In the genomic region with DNA sequence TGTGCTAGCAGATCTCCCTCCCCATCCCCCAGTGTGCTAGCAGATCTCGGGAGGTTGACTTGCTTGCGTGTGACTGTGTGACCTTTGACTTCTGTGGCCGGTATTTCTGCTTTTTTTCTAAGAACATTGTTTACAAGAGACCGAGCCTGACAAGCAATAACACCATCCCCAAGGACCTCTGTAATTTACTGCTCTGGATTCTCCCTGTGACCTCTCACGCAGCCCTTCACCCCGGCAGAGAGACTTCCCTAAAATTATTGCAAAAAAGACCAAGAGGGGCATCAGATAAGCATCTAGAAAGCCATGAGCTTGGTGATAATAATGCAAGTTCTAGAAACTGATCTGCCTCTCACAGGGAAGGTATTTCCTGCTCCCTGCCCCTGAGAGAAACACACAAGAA, we compare ENCODE assay signal across 14 mouse cellular contexts. TPM values are rescaled to one million over a fixed set of nuclear protein-coding genes. Genes with fewer than 3 reads are reported as not detected.
DNase-seq lines count a peak whose midpoint lies in the region; ATAC-seq lines count a peak whose summit lies in the region.
"Had no signal": no experiment of that assay in that cellular context is flagged by ENCODE, and none has a peak within 500 bp of the region (broad histone marks: within the 10 kb centered on the region; RNA-seq: fewer than 3 reads in every experiment).

No protein-coding gene starts in this region.

- ATAC-seq in erythroid progenitor cell, adult 5-6 weeks (replicated peaks; ENCODE audit: low FRiP score, poor library complexity, severe bottlenecking), result no peak
- no peak for ATAC-seq in forebrain, embryonic 13.5 days
- ATAC-seq in midbrain, embryonic 11.5 days (ENCODE audit: low FRiP score), result no peak

- no peak overlapping the region for H3K27ac ChIP-seq in forebrain, embryonic 13.5 days
- no peak overlapping the region for H3K27ac ChIP-seq in midbrain, embryonic 11.5 days (ENCODE audit: low read depth, low read length)
- H3K27ac ChIP-seq: hindbrain, embryonic 13.5 days; stomach, embryonic 15.5 days had no signal

- H3K36me3 ChIP-seq in forebrain, embryonic 13.5 days (ENCODE audit: poor library complexity, severe bottlenecking), result no peaks in the 10 kb centered on the region
- H3K36me3 ChIP-seq in midbrain, embryonic 11.5 days (ENCODE audit: control insufficient read depth, insufficient read depth, low read length), result no peaks in the 10 kb centered on the region
- H3K36me3 ChIP-seq: hindbrain, embryonic 13.5 days; limb, embryonic 10.5 days; stomach, embryonic 15.5 days had no signal

- no peaks in the 10 kb centered on the region for H3K4me1 ChIP-seq in forebrain, embryonic 13.5 days
- no peaks in the 10 kb centered on the region for H3K4me1 ChIP-seq in midbrain, embryonic 11.5 days (ENCODE audit: control insufficient read depth, insufficient read depth, low read length)
- H3K4me1 ChIP-seq: hindbrain, embryonic 13.5 days; stomach, embryonic 15.5 days had no signal

- WGBS in forebrain, embryonic 13.5 days, result 52% methylated on average over 6 of the region's 6 CpGs
- 38% methylated on average over 6 of the region's 6 CpGs for WGBS in midbrain, embryonic 11.5 days

- peak; percentile 25 for DNase-seq in adrenal gland, postnatal 10 days
- DNase-seq in adrenal gland, postnatal 36 days, result no peak
- DNase-seq in embryo, embryonic 10.5 days (ENCODE audit: low spot score), result peak; percentile 50
- DNase-seq in kidney, postnatal 4 days, result peak; percentile 9 to 22
- DNase-seq in mesoderm, embryonic 11.5 days (ENCODE audit: low read depth, low spot score), result peak; percentile 44
- no peak for DNase-seq in midbrain, embryonic 11.5 days (ENCODE audit: low spot score, missing footprints)
- DNase-seq: lung, postnatal 10 days; right cerebral cortex, postnatal 4 days had no signal

- no peak overlapping the region for H3K4me3 ChIP-seq in forebrain, embryonic 13.5 days
- H3K4me3 ChIP-seq in midbrain, embryonic 11.5 days (ENCODE audit: low read depth, low read length), result no peak overlapping the region
- H3K4me3 ChIP-seq: hindbrain, embryonic 13.5 days; limb, embryonic 10.5 days; stomach, embryonic 15.5 days had no signal

- no peak overlapping the region for H3K4me2 ChIP-seq in forebrain, embryonic 13.5 days
- no peak overlapping the region for H3K4me2 ChIP-seq in midbrain, embryonic 11.5 days
- H3K4me2 ChIP-seq: hindbrain, embryonic 13.5 days; stomach, embryonic 15.5 days had no signal

- no peak overlapping the region for H3K9ac ChIP-seq in forebrain, embryonic 13.5 days
- H3K9ac ChIP-seq in midbrain, embryonic 11.5 days (ENCODE audit: low read length), result no peak overlapping the region
- H3K9ac ChIP-seq: hindbrain, embryonic 13.5 days; stomach, embryonic 15.5 days had no signal

- H3K9me3 ChIP-seq in forebrain, embryonic 13.5 days (replicated peaks), result no peaks in the 10 kb centered on the region
- H3K9me3 ChIP-seq in midbrain, embryonic 11.5 days (ENCODE audit: control insufficient read depth, low read length), result no peaks in the 10 kb centered on the region
- H3K9me3 ChIP-seq: hindbrain, embryonic 13.5 days; limb, embryonic 10.5 days; stomach, embryonic 15.5 days had no signal

- H3K27me3 ChIP-seq in forebrain, embryonic 13.5 days, result no peaks in the 10 kb centered on the region
- no peaks in the 10 kb centered on the region for H3K27me3 ChIP-seq in midbrain, embryonic 11.5 days (ENCODE audit: control insufficient read depth, insufficient read depth, low read length)
- H3K27me3 ChIP-seq: hindbrain, embryonic 13.5 days; stomach, embryonic 15.5 days had no signal

RNA-seq across cellular contexts. Expression of a gene that starts 14.5 kb away (rescaled TPM):
- total RNA-seq in adrenal gland, postnatal 10 days (2021), result 10 to 100 TPM; 11.3 to 19.1 TPM
- 1 to 10 TPM; 8.2 to 9.8 TPM for total RNA-seq in adrenal gland, postnatal 36 days (2021)
- 4.2 and 9.4 TPM in 2 replicates for total RNA-seq in erythroid progenitor cell, adult 5-6 weeks (2015; ENCODE audit: low replicate concordance)
- total RNA-seq in erythroid progenitor cell, adult 5-6 weeks (2017; ENCODE audit: low replicate concordance), result 2.1 and 5.6 TPM in 2 replicates
- 0.20 TPM in 1 of 2 replicates, not detected in the other for polyA plus RNA-seq in forebrain, embryonic 13.5 days (2015; fragmentation: Nextera tagmentation; extraction: Ambion mirVana)
- polyA plus RNA-seq in midbrain, embryonic 11.5 days (2014; fragmentation: Nextera tagmentation; extraction: Ambion mirVana), result 0.25 and 0.51 TPM in 2 replicates
- polyA plus RNA-seq: heart, embryonic 14.5 days had no signal

RNA-seq across cellular contexts. Expression of a gene that starts 20.7 kb away (rescaled TPM):
- total RNA-seq in adrenal gland, postnatal 10 days (2021), result 1 to 10 TPM; 1.4 to 1.9 TPM
- total RNA-seq in adrenal gland, postnatal 36 days (2021), result 1 to 10 TPM; 3.5 to 4.2 TPM
- total RNA-seq in erythroid progenitor cell, adult 5-6 weeks (2015; ENCODE audit: low replicate concordance), result 23.1 and 29.3 TPM in 2 replicates
- total RNA-seq in erythroid progenitor cell, adult 5-6 weeks (2017; ENCODE audit: low replicate concordance), result 19.1 and 26.8 TPM in 2 replicates
- 0.76 and 0.84 TPM in 2 replicates for polyA plus RNA-seq in forebrain, embryonic 13.5 days (2015; fragmentation: Nextera tagmentation; extraction: Ambion mirVana)
- polyA plus RNA-seq in midbrain, embryonic 11.5 days (2014; fragmentation: Nextera tagmentation; extraction: Ambion mirVana), result 0.77 and 1.0 TPM in 2 replicates

RNA-seq across cellular contexts. Expression of a gene that starts 41.5 kb away (rescaled TPM):
- total RNA-seq in adrenal gland, postnatal 10 days (2021), result 10 to 100 TPM; 10.5 to 11.1 TPM
- total RNA-seq in adrenal gland, postnatal 36 days (2021), result 10 to 100 TPM in 1 of 2 experiments, 1 to 10 TPM in 1; 9.6 to 11.9 TPM
- 0.36 and 1.3 TPM in 2 replicates for total RNA-seq in erythroid progenitor cell, adult 5-6 weeks (2015; ENCODE audit: low replicate concordance)
- total RNA-seq in erythroid progenitor cell, adult 5-6 weeks (2017; ENCODE audit: low replicate concordance), result 0.26 and 1.2 TPM in 2 replicates
- polyA plus RNA-seq in forebrain, embryonic 13.5 days (2015; fragmentation: Nextera tagmentation; extraction: Ambion mirVana), result 9.5 and 11.3 TPM in 2 replicates
- 5.7 and 5.8 TPM in 2 replicates for polyA plus RNA-seq in midbrain, embryonic 11.5 days (2014; fragmentation: Nextera tagmentation; extraction: Ambion mirVana)

Comparison
In these comparisons a context has a peak if more than half of its experiments do, and no peak if none do; other contexts are left out.
1. DNase-seq: peak in adrenal gland, postnatal 10 days (single experiment), embryo, embryonic 10.5 days (single experiment), kidney, postnatal 4 days (2 of 2) and mesoderm, embryonic 11.5 days (single experiment); none in adrenal gland, postnatal 36 days (0 of 2) and midbrain, embryonic 11.5 days (single experiment).
2. RNA of a gene that starts 41.5 kb away (total RNA-seq): 9.6 to 11.9 TPM in adrenal gland, postnatal 36 days and 10.5 to 11.1 TPM in adrenal gland, postnatal 10 days; 0.26 to 1.3 TPM in erythroid progenitor cell, adult 5-6 weeks; every median in the first group is over 4 times any median in the second.